16 mouse cellular contexts compared by ENCODE assay signal in the genomic region with DNA sequence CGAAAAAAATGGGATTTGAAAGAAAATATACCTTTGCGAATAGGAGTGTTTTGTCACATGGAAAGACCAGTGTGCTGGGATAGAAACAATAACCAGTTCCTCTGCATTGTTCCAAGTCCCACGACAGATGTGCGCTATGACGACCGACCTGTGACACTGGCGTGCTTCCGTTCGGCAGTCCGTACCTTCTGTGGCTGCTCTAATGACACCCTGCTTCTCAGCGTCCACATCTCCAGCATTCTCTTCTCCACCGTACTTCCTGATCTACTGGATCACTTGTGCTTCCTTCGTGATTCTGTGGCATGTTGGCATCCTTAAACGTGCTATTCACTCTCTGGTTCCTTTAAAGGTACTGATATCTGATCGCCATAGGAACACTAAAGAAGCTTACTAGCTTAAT.
"Had no signal": no experiment of that assay in that cellular context is flagged by ENCODE, and none has a peak within 500 bp of the region (broad histone marks: within the 10 kb centered on the region; RNA-seq: fewer than 3 reads in every experiment).

No protein-coding gene starts in this region.

- H3K27me3 ChIP-seq: neural tube, embryonic 13.5 days; neural tube, embryonic 15.5 days; stomach, embryonic 15.5 days had no signal

- H3K36me3 ChIP-seq: neural tube, embryonic 13.5 days; neural tube, embryonic 15.5 days; stomach, embryonic 15.5 days had no signal

- H3K4me1 ChIP-seq: neural tube, embryonic 15.5 days; stomach, embryonic 15.5 days had no signal

- DNase-seq: retina, postnatal 1 day; right cerebral cortex, adult 18-20 months; right cerebral cortex, postnatal 14 days; right cerebral cortex, postnatal 25 days; right cerebral cortex, postnatal 4 days; spleen, adult 18-20 months; thymus, adult 18-20 months; thymus, adult 2 months; thymus, postnatal 14 days; thymus, postnatal 25 days; thymus, postnatal 36 days; thymus, postnatal 4 days had no signal

- H3K4me2 ChIP-seq: neural tube, embryonic 13.5 days; neural tube, embryonic 15.5 days; stomach, embryonic 15.5 days had no signal

- H3K4me3 ChIP-seq: neural tube, embryonic 13.5 days; neural tube, embryonic 15.5 days; stomach, embryonic 15.5 days had no signal

- H3K9me3 ChIP-seq: neural tube, embryonic 13.5 days; neural tube, embryonic 15.5 days; stomach, embryonic 15.5 days had no signal

- H3K9ac ChIP-seq: neural tube, embryonic 13.5 days; neural tube, embryonic 15.5 days; stomach, embryonic 15.5 days had no signal

- H3K27ac ChIP-seq: neural tube, embryonic 13.5 days; neural tube, embryonic 15.5 days; stomach, embryonic 15.5 days; stomach, postnatal 0 days had no signal
